Mouse (Mus musculus) CH12.LX (cell line): ENCODE results near the gene Pgm3.

Experiments used
- BHLHE40 ChIP-seq: IDR thresholded peaks from 2 replicates; pipeline ENCODE4 v1.6.1; 2011; ENCODE audit warnings: mild to moderate bottlenecking, low read depth, low read length, improper control_type of control experiment
- CTCF ChIP-seq, 2 experiments: IDR thresholded peaks in 1 of 2; conservative IDR thresholded peaks in 1 of 2; 2 replicates each; pipeline ENCODE4 v1.5.1; 2011 to 2012; ENCODE audit warnings: low read depth in 2 of 2, low read length in 2 of 2, improper control_type of control experiment in 1 of 2, inconsistent platforms in 1 of 2, mild to moderate bottlenecking in 1 of 2, moderate library complexity in 1 of 2
- EP300 ChIP-seq: IDR thresholded peaks from 2 replicates; pipeline ENCODE4 v1.6.1; 2011; ENCODE audit warnings: low read length, improper control_type of control experiment
- IRF4 ChIP-seq: IDR thresholded peaks from 2 replicates; pipeline ENCODE4 v1.6.1; 2014; ENCODE audit warnings: low read depth, mild to moderate bottlenecking, inconsistent platforms, low read length, improper control_type of control experiment
- MAFK ChIP-seq: IDR thresholded peaks from 2 replicates; pipeline ENCODE4 v1.6.1; 2011; ENCODE audit warnings: low read length, improper control_type of control experiment; ENCODE audit not compliant: insufficient replicate concordance
- MEF2A ChIP-seq: IDR thresholded peaks from 2 replicates; pipeline ENCODE4 v1.6.1; 2014; ENCODE audit warnings: low read depth, mild to moderate bottlenecking, inconsistent platforms, low read length, improper control_type of control experiment, borderline replicate concordance
- MXI1 ChIP-seq: IDR thresholded peaks from 2 replicates; pipeline ENCODE4 v1.6.1; 2011; ENCODE audit warnings: mild to moderate bottlenecking, low read depth, low read length, improper control_type of control experiment
- POLR2A ChIP-seq: IDR thresholded peaks from 2 replicates; pipeline ENCODE4 v1.6.1; 2011; ENCODE audit warnings: low read depth, mild to moderate bottlenecking, improper control_type of control experiment, low read length
- SIN3A ChIP-seq: IDR thresholded peaks from 2 replicates; pipeline ENCODE4 v1.6.1; 2012; ENCODE audit warnings: low read length, improper control_type of control experiment, inconsistent platforms
- USF1 ChIP-seq: IDR thresholded peaks from 2 replicates; pipeline ENCODE4 v1.6.1; 2014; ENCODE audit warnings: low read depth, mild to moderate bottlenecking, inconsistent platforms, low read length, improper control_type of control experiment
- ZNF384 ChIP-seq: IDR thresholded peaks from 2 replicates; pipeline ENCODE4 v1.6.1; 2012; ENCODE audit warnings: low read depth, low read length, improper control_type of control experiment, inconsistent platforms

- TF ChIP-seq ZNF384: no peak
- no peak for TF ChIP-seq POLR2A
- no peak for TF ChIP-seq CTCF (conservative IDR thresholded peaks at IDR 0.05 in 1 of 2, IDR thresholded peaks at IDR 0.05 in 1 of 2; ENCODE audit: low read depth in 2 of 2, low read length in 2 of 2)
- TF ChIP-seq MAFK: no peak
- TF ChIP-seq IRF4: no peak
- TF ChIP-seq EP300: no peak
- no peak for TF ChIP-seq USF1
- TF ChIP-seq MEF2A: no peak
- no peak for TF ChIP-seq MXI1
- TF ChIP-seq SIN3A: no peak
- TF ChIP-seq BHLHE40: no peak
Measured at GRCm38 (mm10) chr9:86544559-86544958, 27.1 kb downstream of the Pgm3 start.
